12 mouse cellular contexts compared by ENCODE assay signal in the genomic region with DNA sequence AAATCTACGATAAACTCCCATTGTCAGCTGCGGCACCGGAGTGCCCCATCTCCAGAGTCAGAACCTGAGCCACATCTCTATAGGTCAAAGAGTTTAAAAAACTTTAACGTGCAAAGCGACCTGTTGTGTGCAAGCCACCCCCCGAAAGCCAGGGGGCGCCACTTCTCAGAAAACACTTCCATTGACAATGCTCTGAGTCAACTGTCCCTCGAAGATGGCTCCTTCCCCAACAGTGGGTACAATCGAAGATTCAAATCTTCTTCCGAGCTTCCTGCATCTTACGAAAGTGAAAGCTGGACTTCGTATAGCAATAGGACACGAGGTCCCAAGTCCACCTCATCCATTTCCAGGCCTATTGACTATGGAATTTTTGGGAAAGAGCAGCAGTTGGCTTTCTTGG. TPM values are rescaled to one million over a fixed set of nuclear protein-coding genes. Genes with fewer than 3 reads are reported as not detected.
A peak's percentile ranks its signal among the peaks of the same experiment; 100 is the strongest.
DNase-seq lines count a peak whose midpoint lies in the region; ATAC-seq and TF ChIP-seq lines count a peak whose summit lies in the region.
"Had no signal": no experiment of that assay in that cellular context is flagged by ENCODE, and none has a peak within 500 bp of the region (broad histone marks: within the 10 kb centered on the region; RNA-seq: fewer than 3 reads in every experiment).

No protein-coding gene starts in this region.

- DNase-seq in adrenal gland, postnatal 14 days = peak; percentile 16
- DNase-seq in adrenal gland, adult 2 months = no peak
- no peak for DNase-seq in lung, embryonic 14.5 days
- DNase-seq in lung, adult 18-20 months = no peak
- DNase-seq in liver, postnatal 0 days = peak; percentile 42
- DNase-seq in thymus, postnatal 25 days = peak; percentile 38
- no peak for DNase-seq in urinary bladder, postnatal 4 days (ENCODE audit: low spot score in 2 of 2)
- no peak for DNase-seq in heart, postnatal 4 days
- DNase-seq: gastrocnemius, postnatal 25 days; midbrain, embryonic 14.5 days; retina, postnatal 1 day had no signal

- 85% methylated on average over 13 of the region's 13 CpGs for WGBS in lung, embryonic 14.5 days
- WGBS in liver, postnatal 0 days (ENCODE audit: insufficient replicate concordance) = 80% methylated on average over 13 of the region's 13 CpGs

- no peak overlapping the region for H3K4me3 ChIP-seq in lung, embryonic 14.5 days (ENCODE audit: low read depth, low read length)
- no peak overlapping the region for H3K4me3 ChIP-seq in liver, postnatal 0 days (ENCODE audit: low read depth, low read length)
- H3K4me3 ChIP-seq: limb, embryonic 12.5 days had no signal

- peak; percentile 40 for TF ChIP-seq CTCF in lung, embryonic 14.5 days (IDR thresholded peaks at IDR 0.05; ENCODE audit: low read depth)
- peak; percentile 55 for TF ChIP-seq CTCF in liver, postnatal 0 days (IDR thresholded peaks at IDR 0.05; ENCODE audit: low read depth)

- no peak for TF ChIP-seq EP300 in liver, postnatal 0 days (IDR thresholded peaks at IDR 0.05; ENCODE audit: low read depth)

- ATAC-seq in lung, embryonic 14.5 days (ENCODE audit: insufficient read depth) = no peak
- ATAC-seq in liver, postnatal 0 days = no peak

- H3K27me3 ChIP-seq in lung, embryonic 14.5 days (ENCODE audit: insufficient read depth, low read length) = no peaks in the 10 kb centered on the region
- no peaks in the 10 kb centered on the region for H3K27me3 ChIP-seq in liver, postnatal 0 days (ENCODE audit: insufficient read depth, low read length)
- H3K27me3 ChIP-seq: limb, embryonic 12.5 days had no signal

- no peaks in the 10 kb centered on the region for H3K9me3 ChIP-seq in lung, embryonic 14.5 days (ENCODE audit: low read depth, low read length)
- H3K9me3 ChIP-seq in liver, postnatal 0 days (ENCODE audit: low read length) = no peaks in the 10 kb centered on the region
- H3K9me3 ChIP-seq: limb, embryonic 12.5 days had no signal

- no peaks in the 10 kb centered on the region for H3K36me3 ChIP-seq in lung, embryonic 14.5 days (ENCODE audit: insufficient read depth)
- H3K36me3 ChIP-seq in liver, postnatal 0 days (replicated peaks; ENCODE audit: insufficient read depth, low read length) = no peaks in the 10 kb centered on the region
- H3K36me3 ChIP-seq: limb, embryonic 12.5 days had no signal

- no peak overlapping the region for H3K27ac ChIP-seq in lung, embryonic 14.5 days (ENCODE audit: low read depth)
- no peak overlapping the region for H3K27ac ChIP-seq in liver, postnatal 0 days (ENCODE audit: low read depth)
- H3K27ac ChIP-seq: limb, embryonic 12.5 days had no signal

- no peaks in the 10 kb centered on the region for H3K4me1 ChIP-seq in lung, embryonic 14.5 days (ENCODE audit: insufficient read depth)
- H3K4me1 ChIP-seq in liver, postnatal 0 days (ENCODE audit: insufficient read depth) = no peaks in the 10 kb centered on the region
- H3K4me1 ChIP-seq: limb, embryonic 12.5 days had no signal

- H3K9ac ChIP-seq in lung, embryonic 14.5 days = no peak overlapping the region
- no peak overlapping the region for H3K9ac ChIP-seq in liver, postnatal 0 days (replicated peaks)
- H3K9ac ChIP-seq: limb, embryonic 12.5 days had no signal

- H3K4me2 ChIP-seq in lung, embryonic 14.5 days = no peak overlapping the region
- no peak overlapping the region for H3K4me2 ChIP-seq in liver, postnatal 0 days (ENCODE audit: low read depth, low read length)
- H3K4me2 ChIP-seq: limb, embryonic 12.5 days had no signal

RNA-seq across cellular contexts. Expression of gene Kdelc2, which starts 7.0 kb away (rescaled TPM):
- total RNA-seq in adrenal gland, postnatal 14 days (2021) = 12.1 and 12.4 TPM in 2 replicates
- 10 to 100 TPM; 11.2 to 11.5 TPM for total RNA-seq in adrenal gland, adult 2 months (2021)
- 8.4 and 9.1 TPM in 2 replicates for polyA plus RNA-seq in adrenal gland, adult 2 months (2012; rRNA removed)
- 43.5 and 43.9 TPM in 2 replicates for polyA plus RNA-seq in lung, embryonic 14.5 days (2014; fragmentation: Nextera tagmentation; extraction: Ambion mirVana)
- polyA plus RNA-seq in liver, postnatal 0 days (2015; fragmentation: Nextera tagmentation; extraction: Ambion mirVana) = 2.6 and 2.7 TPM in 2 replicates
- total RNA-seq in heart, postnatal 4 days (2021) = 10 to 100 TPM; 15.7 to 16.1 TPM

RNA-seq across cellular contexts. Expression of gene 4930550C14Rik, which starts 25.3 kb away (rescaled TPM):
- 0.44 and 0.98 TPM in 2 replicates for total RNA-seq in adrenal gland, postnatal 14 days (2021)
- total RNA-seq in adrenal gland, adult 2 months (2021) = 1 to 10 TPM; 1.2 to 2.3 TPM
- polyA plus RNA-seq in adrenal gland, adult 2 months (2012; rRNA removed) = 0.09 TPM in 1 of 2 replicates, not detected in the other
- polyA plus RNA-seq in lung, embryonic 14.5 days (2014; fragmentation: Nextera tagmentation; extraction: Ambion mirVana) = 1.2 and 1.6 TPM in 2 replicates
- 0.78 and 0.89 TPM in 2 replicates for polyA plus RNA-seq in liver, postnatal 0 days (2015; fragmentation: Nextera tagmentation; extraction: Ambion mirVana)
- under 1 TPM in 1 of 2 experiments, not detected in 1; 0.52 TPM for total RNA-seq in heart, postnatal 4 days (2021)
- total RNA-seq: gastrocnemius, postnatal 25 days had no signal

Comparison
In these comparisons a context has a peak if more than half of its experiments do, and no peak if none do; other contexts are left out.
1. DNase-seq: peak in adrenal gland, postnatal 14 days (single experiment), liver, postnatal 0 days (single experiment) and thymus, postnatal 25 days (single experiment); none in adrenal gland, adult 2 months (single experiment), lung, embryonic 14.5 days (single experiment), lung, adult 18-20 months (0 of 2), urinary bladder, postnatal 4 days (0 of 2) and heart, postnatal 4 days (single experiment).